Mouse (Mus musculus) spleen, adult 2 months (tissue): ENCODE results near the gene Ugt1a2. TPM values are rescaled to one million over a fixed set of nuclear protein-coding genes. Genes with fewer than 3 reads are reported as not detected.

Experiments used
- DNase-seq, 2 experiments: peaks; one replicate each; pipeline versions ENCODE4 v3.0.0 to v3.0.0-alpha.2; 2012 to 2021; ENCODE audit warnings: low spot score in 2 of 2, low read depth in 1 of 2
- H3K27ac ChIP-seq: fragments of 200-500 bp; 2 replicates; pipeline ENCODE4 v1.5.1; 2012; ENCODE audit warnings: low read length, inconsistent platforms; ENCODE audit not compliant: insufficient read depth
- H3K27me3 ChIP-seq: fragments of 200-500 bp; 2 replicates; pipeline ENCODE4 v1.6.1; 2012; ENCODE audit warnings: mild to moderate bottlenecking, moderate library complexity, low read length, inconsistent platforms; ENCODE audit not compliant: control insufficient read depth, insufficient read depth
- H3K36me3 ChIP-seq: fragments of 200-500 bp; 2 replicates; pipeline ENCODE4 v1.6.1; 2012; ENCODE audit warnings: mild to moderate bottlenecking, low read length, inconsistent platforms; ENCODE audit not compliant: control insufficient read depth, insufficient read depth
- H3K4me1 ChIP-seq: fragments of 200-500 bp; 2 replicates; pipeline ENCODE4 v1.6.1; 2011; ENCODE audit warnings: inconsistent platforms; ENCODE audit not compliant: control insufficient read depth, insufficient read depth, insufficient read length
- H3K4me3 ChIP-seq: fragments of 200-500 bp; 2 replicates; pipeline ENCODE4 v1.5.1; 2011; ENCODE audit warnings: mild to moderate bottlenecking, inconsistent platforms; ENCODE audit not compliant: insufficient read depth, insufficient read length; ENCODE audit errors: extremely low read depth
- CTCF ChIP-seq: fragments of 200-500 bp; IDR thresholded peaks from 2 replicates; pipeline ENCODE4 v1.5.1; 2011; ENCODE audit warnings: mild to moderate bottlenecking, inconsistent platforms; ENCODE audit not compliant: insufficient read depth, insufficient read length, insufficient replicate concordance; ENCODE audit errors: extremely low read depth
- POLR2A ChIP-seq: fragments of 200-500 bp; IDR thresholded peaks from 2 replicates; pipeline ENCODE4 v1.6.1; 2011; ENCODE audit warnings: low read depth, low read length, inconsistent platforms
- WGBS: fragments of 180-500 bp; shearing (Covaris S2); methylation state at CpG from one replicate; pipeline ENCODE4 v1.1.7; 2018; 5-methylcytosine and 5-hydroxymethylcytosine counted together
- polyA plus RNA-seq: library from polyadenylated mRNA; depleted of rRNA; stranded (reverse); fragments of >200 nt; gene quantifications from 2 replicates; pipeline ENCODE4 v1.2.3, GENCODE M21; 2012

Ugt1a2 gene
- polyA plus RNA-seq, 1 experiment: 0.13 TPM

GRCm38 (mm10) chr1:88261706-88262105, 61.3 kb downstream of the Ugt1a2 start:
- H3K27me3 ChIP-seq: no peaks in the 10 kb centered on the region
- WGBS: 84% methylated on average over 7 of the region's 7 CpGs

GRCm38 (mm10) chr1:88262255-88262654, 61.9 kb downstream of the Ugt1a2 start:
- no peak for TF ChIP-seq CTCF
- no peak for TF ChIP-seq POLR2A
- no peaks in the 10 kb centered on the region for H3K27me3 ChIP-seq
- no peak for DNase-seq
- no peak overlapping the region for H3K4me3 ChIP-seq
- 66% methylated on average over 4 of the region's 4 CpGs for WGBS
- H3K36me3 ChIP-seq: peaks cover 42% of the 10 kb centered on the region
- no peak overlapping the region for H3K27ac ChIP-seq
- H3K4me1 ChIP-seq: peaks cover 12% of the 10 kb centered on the region; the same call in 1 of the 2 replicates

More at GRCm38 (mm10) chr1:88261706-88262105, 61.3 kb downstream of the Ugt1a2 start:
- peaks cover 12% of the 10 kb centered on the region; the same call in 1 of the 2 replicates for H3K4me1 ChIP-seq
- H3K36me3 ChIP-seq: peaks cover 37% of the 10 kb centered on the region
- no peak overlapping the region for H3K27ac ChIP-seq
- H3K4me3 ChIP-seq: no peak overlapping the region
- no peak for TF ChIP-seq POLR2A
- TF ChIP-seq CTCF: no peak
- DNase-seq: no peak

GRCm38 (mm10) chr1:88262961-88263360, 62.6 kb downstream of the Ugt1a2 start:
- WGBS: 77% methylated on average over 6 of the region's 6 CpGs
- Histone ChIP-seq H3K36me3 (peaks cover 49% of the 10 kb centered on the region), H3K27me3 (no peaks in the 10 kb centered on the region), H3K4me3 (no peak overlapping the region), H3K4me1 (peaks cover 12% of the 10 kb centered on the region; the same call in 1 of the 2 replicates), H3K27ac (no peak overlapping the region)
- TF ChIP-seq CTCF (no peak), POLR2A (no peak)
- DNase-seq: no peak

- H3K4me3 ChIP-seq: no peak overlapping the region
- TF ChIP-seq POLR2A (no peak), CTCF (no peak)
- H3K27me3 ChIP-seq: no peaks in the 10 kb centered on the region
- 91% methylated on average over 5 of the region's 5 CpGs for WGBS
- H3K4me1 ChIP-seq: peaks cover 12% of the 10 kb centered on the region; the same call in 1 of the 2 replicates
- no peak overlapping the region for H3K27ac ChIP-seq
- no peak for DNase-seq
- peaks cover 58% of the 10 kb centered on the region for H3K36me3 ChIP-seq
Measured at GRCm38 (mm10) chr1:88263778-88264177, 63.4 kb downstream of the Ugt1a2 start.

- Histone ChIP-seq H3K36me3 (peaks cover 63% of the 10 kb centered on the region), H3K4me3 (no peak overlapping the region), H3K27ac (no peak overlapping the region), H3K27me3 (no peaks in the 10 kb centered on the region), H3K4me1 (peaks cover 8% of the 10 kb centered on the region; the same call in 1 of the 2 replicates)
- WGBS: 89% methylated on average over 7 of the region's 7 CpGs
- no peak for DNase-seq
- TF ChIP-seq CTCF (no peak), POLR2A (no peak)
Measured at GRCm38 (mm10) chr1:88264237-88264868, 64.0 kb downstream of the Ugt1a2 start.

GRCm38 (mm10) chr1:88264869-88265240, 64.5 kb downstream of the Ugt1a2 start:
- 74% methylated on average over 4 of the region's 4 CpGs for WGBS
- Histone ChIP-seq H3K27ac (no peak overlapping the region), H3K36me3 (peaks cover 68% of the 10 kb centered on the region), H3K4me3 (no peak overlapping the region), H3K27me3 (no peaks in the 10 kb centered on the region), H3K4me1 (peaks cover 3% of the 10 kb centered on the region; the same call in 1 of the 2 replicates)
- no peak for TF ChIP-seq POLR2A
- no peak for TF ChIP-seq CTCF
- DNase-seq: no peak

- no peaks in the 10 kb centered on the region for H3K4me1 ChIP-seq
- no peak overlapping the region for H3K27ac ChIP-seq
- H3K4me3 ChIP-seq: no peak overlapping the region
- TF ChIP-seq POLR2A: no peak
- no peak for TF ChIP-seq CTCF
- 90% methylated on average over 13 of the region's 13 CpGs for WGBS
- H3K36me3 ChIP-seq: peaks cover 70% of the 10 kb centered on the region
- no peaks in the 10 kb centered on the region for H3K27me3 ChIP-seq
- DNase-seq: no peak
Measured at GRCm38 (mm10) chr1:88266123-88266522, 65.7 kb downstream of the Ugt1a2 start.
